Mouse (Mus musculus): ENCODE measurements around the gene Ube2d3.
"Not testable (repeated sequence)": the region's sequence is repeated elsewhere in the genome, so short reads cannot be mapped to it uniquely, and the experiment has no call there.

GRCm38 (mm10) chr3:135479090-135479489 lies 41.1 kb downstream of the Ube2d3 start:
- not testable (repeated sequence) for TF ChIP-seq E2F4 (IDR thresholded peaks at IDR 0.05; ENCODE audit: insufficient read depth); TCF12 (IDR thresholded peaks at IDR 0.05; ENCODE audit: insufficient read depth, poor library complexity, severe bottlenecking); CEBPB (IDR thresholded peaks at IDR 0.05; ENCODE audit: insufficient read depth, poor library complexity, severe bottlenecking); POLR2A (IDR thresholded peaks at IDR 0.05; ENCODE audit: insufficient read length, low read depth); SRF (IDR thresholded peaks at IDR 0.05; ENCODE audit: control insufficient read depth, insufficient read length, low read depth); MYOG (IDR thresholded peaks at IDR 0.05; ENCODE audit: control insufficient read depth in 1 of 3, insufficient read depth in 1 of 3, insufficient read length in 2 of 3, low read depth in 2 of 3); MAX (IDR thresholded peaks at IDR 0.05; ENCODE audit: low read depth); MYOD1 (IDR thresholded peaks at IDR 0.05; ENCODE audit: control insufficient read depth in 1 of 3, insufficient read length in 2 of 3, low read depth in 2 of 3); USF1 (IDR thresholded peaks at IDR 0.05; ENCODE audit: low read depth); POLR2AphosphoS2 (IDR thresholded peaks at IDR 0.05; ENCODE audit: insufficient read length, low read depth)

Data from myocyte (in vitro differentiated cells).